Mouse (Mus musculus) lung, postnatal 0 days (tissue): ENCODE data around the gene Tmem41b.

Experiments
- CTCF ChIP-seq: IDR thresholded peaks from 2 replicates; pipeline ENCODE4 v1.5.1; 2016; ENCODE audit warnings: antibody characterized with exemption, mild to moderate bottlenecking
- EP300 ChIP-seq: IDR thresholded peaks from 2 replicates; pipeline ENCODE4 v1.6.1; 2016; ENCODE audit warnings: antibody characterized with exemption, mild to moderate bottlenecking, control low read depth

GRCm38 (mm10) chr7:110014272-110014671 lies 27.5 kb upstream of the Tmem41b start:
- TF ChIP-seq CTCF = no peak
- no peak for TF ChIP-seq EP300
